Mouse (Mus musculus) adrenal gland, postnatal 36 days (tissue): ENCODE results near the gene 6820408C15Rik. TPM values are rescaled to one million over a fixed set of nuclear protein-coding genes. Genes with fewer than 3 reads are reported as not detected.

Source experiments
- DNase-seq, 2 experiments: peaks; one replicate each; pipeline ENCODE4 v3.0.0; 2021; ENCODE audit warnings: mixed read lengths in 1 of 2
- total RNA-seq, 2 experiments: library from RNA; stranded (reverse); gene quantifications; 2 replicates each; pipeline ENCODE4 v1.2.3; 2021

6820408C15Rik gene
- total RNA-seq, 2 experiments from 2014 or later, result 0.17 to 0.26 TPM

GRCm38 (mm10) chr2:152470973-152471372 lies 55.6 kb downstream of the 6820408C15Rik start:
- peak; percentile 40 to 61 for DNase-seq

- DNase-seq, result no peak
These were observed 57.0 kb downstream of the 6820408C15Rik start for GRCm38 (mm10) chr2:152472434-152472833.

- no peak for DNase-seq
These were observed 61.4 kb downstream of the 6820408C15Rik start, which contains the start of gene Defb20 for GRCm38 (mm10) chr2:152476763-152477162. Gene Defb20 (plus strand): TSS chr2:152477063.

- no peak for DNase-seq
These were observed 65.5 kb downstream of the 6820408C15Rik start for GRCm38 (mm10) chr2:152480881-152481280.

GRCm38 (mm10) chr2:152481726-152482125 lies 66.3 kb downstream of the 6820408C15Rik start:
- DNase-seq, result no peak

- no peak for DNase-seq
These were observed 71.6 kb downstream of the 6820408C15Rik start for GRCm38 (mm10) chr2:152487024-152487423.

GRCm38 (mm10) chr2:152490038-152490437 lies 74.7 kb downstream of the 6820408C15Rik start, which contains the start of gene Defb22:
Gene Defb22 (minus strand): TSS chr2:152490138.
- no peak for DNase-seq

- DNase-seq, result no peak
These were observed 77.8 kb downstream of the 6820408C15Rik start for GRCm38 (mm10) chr2:152493151-152493550.

Other genes starting within 250 kb of the 6820408C15Rik start
- gene Csnk2a1, start 188.7 kb upstream of the 6820408C15Rik start, total RNA-seq, result 100 to 1,000 TPM in 1 of 2 experiments, 10 to 100 TPM in 1; 97.8 to 105 TPM
- 100 to 1,000 TPM; 125 to 135 TPM for gene Tbc1d20, start 121.8 kb upstream of the 6820408C15Rik start, total RNA-seq
- gene Rbck1, start 82.9 kb upstream of the 6820408C15Rik start, total RNA-seq, result 10 to 100 TPM; 85.1 to 94.5 TPM
- 10 to 100 TPM in 1 of 2 experiments, 1 to 10 TPM in 1; 4.6 to 19.9 TPM for gene Trib3, start 71.6 kb upstream of the 6820408C15Rik start, total RNA-seq
- gene Nrsn2, start 38.9 kb upstream of the 6820408C15Rik start, total RNA-seq, result 1 to 10 TPM; 2.3 to 2.5 TPM
- 10 to 100 TPM in 1 of 2 experiments, 1 to 10 TPM in 1; 8.3 to 12.9 TPM for gene Sox12, start 17.5 kb upstream of the 6820408C15Rik start, total RNA-seq
- gene Zcchc3, start 560 bp upstream of the 6820408C15Rik start, total RNA-seq, result 1 to 10 TPM; 6.8 to 8.7 TPM
- not detected for gene Defb23, start 49.0 kb downstream of the 6820408C15Rik start, total RNA-seq
- not detected for gene Defb20, start 61.5 kb downstream of the 6820408C15Rik start, total RNA-seq
- gene Defb22, start 74.6 kb downstream of the 6820408C15Rik start, total RNA-seq, result not detected
- gene Defb26, start 96.1 kb downstream of the 6820408C15Rik start, total RNA-seq, result not detected
- not detected for gene Defb28, start 102.7 kb downstream of the 6820408C15Rik start, total RNA-seq
- gene Defb29, start 124.5 kb downstream of the 6820408C15Rik start, total RNA-seq, result not detected
- not detected for gene Gm17416, start 153.8 kb downstream of the 6820408C15Rik start, total RNA-seq
- not detected for gene Defb21, start 157.2 kb downstream of the 6820408C15Rik start, total RNA-seq
- 1 to 10 TPM in 1 of 2 experiments, not detected in 1; 1.3 TPM for gene Defb19, start 164.7 kb downstream of the 6820408C15Rik start, total RNA-seq
- not detected for gene Defb45, start 183.8 kb downstream of the 6820408C15Rik start, total RNA-seq
- gene Defb36, start 188.7 kb downstream of the 6820408C15Rik start, total RNA-seq, result 1 to 10 TPM in 1 of 2 experiments, not detected in 1; 1.3 TPM
- gene Defb25, start 207.5 kb downstream of the 6820408C15Rik start, total RNA-seq, result 1 to 10 TPM in 1 of 2 experiments, not detected in 1; 2.2 TPM
- gene Rem1, start 211.4 kb downstream of the 6820408C15Rik start, total RNA-seq, result 10 to 100 TPM in 1 of 2 experiments, 1 to 10 TPM in 1; 9.3 to 13.2 TPM